Mouse (Mus musculus) myocyte (in vitro differentiated cells): Measurements from ENCODE around the gene Commd6.

ENCODE experiments used
- E2F4 ChIP-seq: IDR thresholded peaks from one replicate; pipeline ENCODE4 v1.6.1; 2011; ENCODE audit warnings: mild to moderate bottlenecking, control low read depth, moderate library complexity; ENCODE audit not compliant: insufficient read depth
- MAX ChIP-seq: IDR thresholded peaks from one replicate; pipeline ENCODE4 v1.6.1; 2011; ENCODE audit warnings: low read depth, mild to moderate bottlenecking, control low read depth
- MYOG ChIP-seq, 3 experiments: IDR thresholded peaks; one replicate each; pipeline ENCODE4 v1.6.1; 2011; ENCODE audit warnings: control low read depth in 2 of 3, low read depth in 2 of 3, mild to moderate bottlenecking in 2 of 3; ENCODE audit not compliant: insufficient read length in 2 of 3, control insufficient read depth in 1 of 3, insufficient read depth in 1 of 3
- POLR2A ChIP-seq: IDR thresholded peaks from one replicate; pipeline ENCODE4 v1.6.1; 2011; ENCODE audit warnings: low read depth, mild to moderate bottlenecking, control low read depth, moderate library complexity; ENCODE audit not compliant: insufficient read length
- POLR2AphosphoS2 ChIP-seq: IDR thresholded peaks from one replicate; pipeline ENCODE4 v1.6.1; 2011; ENCODE audit warnings: low read depth, control low read depth; ENCODE audit not compliant: insufficient read length
- SRF ChIP-seq: IDR thresholded peaks from one replicate; pipeline ENCODE4 v1.6.1; 2011; ENCODE audit warnings: low read depth; ENCODE audit not compliant: control insufficient read depth, insufficient read length

GRCm38 (mm10) chr14:101586096-101586495, 54.4 kb downstream of the Commd6 start:
- no peak for TF ChIP-seq POLR2A
- TF ChIP-seq MAX: no peak
- no peak for TF ChIP-seq MYOG (IDR thresholded peaks at IDR 0.05; ENCODE audit: control insufficient read depth in 1 of 3, insufficient read depth in 1 of 3, insufficient read length in 2 of 3, low read depth in 2 of 3)
- no peak for TF ChIP-seq SRF
- no peak for TF ChIP-seq POLR2AphosphoS2
- TF ChIP-seq E2F4: no peak
